Mouse (Mus musculus) layer of hippocampus, adult 8-10 months (tissue): ENCODE results near the gene Zdhhc23. TPM values are rescaled to one million over a fixed set of nuclear protein-coding genes. Genes with fewer than 3 reads are reported as not detected.

Experiments used
- DNase-seq, 2 experiments: peaks; one replicate each; pipeline ENCODE4 v3.0.0; 2022; ENCODE audit warnings: low spot score in 2 of 2
- total RNA-seq, 4 experiments: library from RNA; stranded (reverse); gene quantifications; 2 replicates each; pipeline ENCODE4 v1.2.4; 2022

Zdhhc23 gene
- total RNA-seq, 4 experiments from 2014 or later = 43.1 to 51.1 (median 48.6) TPM

DNA sequence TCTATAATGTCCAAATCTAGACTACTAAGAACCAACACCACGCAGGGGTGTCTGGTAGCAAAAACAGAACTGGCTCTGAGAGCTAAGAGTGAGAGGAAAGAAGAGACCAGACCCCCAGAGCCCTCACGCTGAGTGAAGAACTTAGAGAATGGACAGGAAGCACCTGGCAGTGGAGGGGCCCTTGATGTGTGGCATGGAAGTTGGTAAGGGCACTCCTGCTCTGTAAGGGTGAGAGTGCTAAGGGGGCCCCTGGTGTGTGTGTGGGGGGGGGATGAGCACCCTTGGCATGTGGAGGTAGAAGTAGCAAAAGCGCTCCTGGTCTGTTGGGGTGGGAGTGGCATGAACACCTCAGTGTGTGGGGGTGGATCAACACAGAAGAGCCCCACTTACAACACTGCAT, 9.2 kb downstream of the Zdhhc23 start:
- DNase-seq = no peak

DNA sequence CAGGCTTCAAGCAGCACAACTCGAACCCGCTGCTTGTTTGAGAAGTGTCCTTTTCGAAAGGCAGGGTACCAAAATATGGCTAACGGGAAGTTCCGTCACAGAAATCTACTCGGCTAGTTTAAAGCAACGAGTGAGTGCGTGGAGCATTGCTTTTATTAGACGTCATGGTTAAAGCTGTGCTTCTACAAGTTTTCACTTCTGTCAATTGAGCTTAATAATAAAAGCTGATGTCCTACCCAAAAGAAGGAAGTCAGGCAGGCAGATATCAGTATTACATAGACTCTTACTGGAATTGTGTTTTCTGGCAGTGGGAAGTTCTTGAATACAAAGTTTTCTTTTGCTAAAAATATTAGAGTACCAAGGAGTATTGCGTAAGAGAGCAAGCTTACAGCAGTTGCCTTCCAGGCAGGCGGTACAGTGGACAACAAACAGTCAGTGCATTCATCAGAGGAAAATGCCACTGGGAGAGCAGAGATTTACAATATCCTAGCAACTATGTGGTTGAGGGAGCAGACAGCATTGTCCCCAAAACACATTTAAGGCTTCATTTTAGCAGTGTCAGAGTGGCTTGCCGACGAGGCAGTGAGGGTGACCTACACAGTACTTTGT, 13.7 kb downstream of the Zdhhc23 start:
- DNase-seq = no peak

DNA sequence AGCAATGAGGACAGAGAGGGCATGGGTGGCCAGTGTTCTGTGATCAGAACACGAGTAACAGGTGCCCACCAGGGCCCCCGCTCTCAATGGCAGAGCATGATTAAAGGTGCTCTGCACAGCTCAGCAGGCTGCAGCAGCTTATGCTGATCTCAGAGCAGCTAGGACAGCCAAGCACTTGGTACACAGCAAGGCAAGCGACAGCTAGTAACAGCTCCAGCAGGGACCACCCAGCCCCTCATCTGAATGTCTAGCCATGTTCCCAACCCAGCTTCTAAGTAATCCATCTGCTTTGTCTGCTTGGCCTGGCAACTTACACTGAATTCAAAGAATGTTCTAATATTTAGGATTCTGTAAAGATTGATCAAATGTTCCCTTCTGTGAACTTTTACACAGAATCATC, 15.8 kb downstream of the Zdhhc23 start:
- DNase-seq = no peak

DNA sequence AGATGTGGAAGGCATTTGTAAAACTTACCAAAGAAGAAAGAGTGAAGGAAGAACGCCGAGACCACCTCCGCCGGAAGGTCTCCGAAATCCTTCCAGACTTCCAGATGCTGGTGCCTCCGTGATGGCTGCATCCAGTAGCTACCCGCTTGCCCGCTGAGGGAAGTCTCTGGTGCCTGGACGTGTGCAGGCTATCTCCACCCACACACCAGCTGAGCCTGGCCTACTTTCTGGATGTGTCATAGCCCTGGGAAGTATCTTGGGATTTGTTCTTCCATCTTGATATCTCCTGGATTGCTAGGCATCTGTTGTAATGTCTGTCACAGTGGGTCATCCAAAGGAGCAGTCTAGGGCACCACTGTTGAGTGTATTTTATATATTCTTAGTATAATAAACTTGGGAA, 16.3 kb downstream of the Zdhhc23 start:
- no peak for DNase-seq

DNA sequence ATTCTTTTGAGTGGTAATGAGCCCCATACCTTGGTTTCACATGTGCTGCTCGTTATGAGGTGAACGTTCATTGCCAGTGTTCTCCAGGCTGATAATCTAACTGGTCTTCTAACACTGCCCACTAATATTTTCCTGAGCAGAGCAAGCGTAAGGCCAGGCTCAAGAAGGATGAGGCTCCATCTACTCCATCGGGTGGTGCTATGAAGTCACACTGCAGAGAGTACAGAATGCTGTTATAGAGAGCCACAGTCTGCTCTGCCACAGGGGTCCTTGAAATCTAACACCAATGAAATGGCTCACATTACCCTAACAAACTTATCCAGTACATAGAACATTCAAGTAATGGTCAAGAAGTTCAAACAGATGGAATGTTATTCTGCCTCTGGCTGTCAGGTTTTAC, 21.6 kb downstream of the Zdhhc23 start:
- no peak for DNase-seq

DNA sequence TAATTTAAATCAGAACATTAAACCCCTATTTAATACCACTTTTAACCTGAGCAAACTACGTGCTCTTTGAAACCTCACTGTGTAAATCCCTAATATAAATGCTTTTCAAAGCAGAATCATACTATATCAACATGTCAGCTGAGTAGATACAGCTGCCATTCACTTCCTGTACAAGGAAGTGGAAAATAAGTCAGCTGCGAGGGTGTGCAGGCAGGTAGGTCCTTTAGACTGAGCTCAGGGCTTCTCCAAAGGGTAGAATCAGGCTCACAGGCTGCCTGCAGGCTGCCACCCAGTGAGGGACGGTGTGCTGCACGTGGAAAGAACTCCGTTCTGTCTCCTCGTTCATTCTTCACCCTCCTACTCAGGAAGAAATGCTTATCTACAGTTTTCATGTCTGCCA, 24.7 kb downstream of the Zdhhc23 start:
- no peak for DNase-seq

DNA sequence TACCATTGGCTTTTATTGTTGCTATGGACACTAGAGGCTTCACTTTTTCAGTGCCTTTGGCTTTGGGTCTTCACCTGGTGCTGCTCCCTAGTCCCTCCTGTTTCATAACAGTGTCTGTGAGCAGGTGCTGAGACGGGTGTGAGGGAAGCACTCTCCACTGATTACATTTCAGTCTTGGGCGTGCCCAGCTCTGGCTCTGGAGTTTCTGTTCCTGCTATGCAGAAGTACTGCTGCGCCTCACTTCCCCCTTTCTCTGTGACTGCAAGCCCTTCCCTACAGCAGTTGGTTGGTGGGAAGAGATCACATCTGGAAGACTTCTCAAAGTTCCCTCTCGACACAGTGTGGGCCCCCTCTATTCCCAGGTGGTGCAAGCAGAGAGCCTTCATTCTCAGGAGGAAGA, 28.0 kb downstream of the Zdhhc23 start:
- DNase-seq = no peak

DNA sequence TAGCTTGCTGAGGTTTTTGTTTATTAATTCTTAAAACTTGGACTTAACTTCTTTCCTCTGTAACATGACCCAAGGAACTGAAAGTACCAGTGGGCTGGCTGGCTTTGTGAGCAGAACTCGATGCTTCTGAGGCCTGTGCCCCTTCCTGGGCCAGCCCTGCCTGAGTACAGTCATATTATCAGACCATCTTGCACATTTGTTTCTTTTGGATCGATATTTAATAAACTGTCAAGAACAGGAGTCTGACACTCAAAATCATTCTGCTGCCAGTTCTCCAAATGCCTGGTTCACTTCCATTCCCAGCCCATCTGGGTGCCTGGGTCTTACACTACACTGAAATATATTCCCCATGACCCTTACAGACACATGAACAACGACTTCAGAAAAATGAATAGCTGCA, 33.7 kb downstream of the Zdhhc23 start:
- no peak for DNase-seq

DNA sequence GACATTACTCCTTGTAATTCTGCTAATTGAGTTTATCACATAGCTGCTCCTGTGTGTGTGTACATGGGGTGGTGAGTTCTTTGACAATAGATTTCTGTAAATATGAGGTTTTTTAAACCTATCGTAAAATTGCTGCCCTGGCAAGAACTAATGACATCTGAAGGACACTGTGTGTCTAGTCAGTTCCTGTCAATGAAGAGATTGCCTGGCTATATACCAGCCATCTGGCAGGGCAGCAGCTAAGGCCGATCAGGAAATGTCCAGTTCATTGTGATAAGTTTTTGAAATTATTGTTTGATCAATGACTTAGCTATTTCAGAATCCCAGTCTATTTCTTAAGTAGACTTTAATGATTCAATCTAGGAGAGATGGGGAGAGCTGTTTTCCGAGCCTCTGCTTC, 34.2 kb downstream of the Zdhhc23 start:
- DNase-seq = no peak

DNA sequence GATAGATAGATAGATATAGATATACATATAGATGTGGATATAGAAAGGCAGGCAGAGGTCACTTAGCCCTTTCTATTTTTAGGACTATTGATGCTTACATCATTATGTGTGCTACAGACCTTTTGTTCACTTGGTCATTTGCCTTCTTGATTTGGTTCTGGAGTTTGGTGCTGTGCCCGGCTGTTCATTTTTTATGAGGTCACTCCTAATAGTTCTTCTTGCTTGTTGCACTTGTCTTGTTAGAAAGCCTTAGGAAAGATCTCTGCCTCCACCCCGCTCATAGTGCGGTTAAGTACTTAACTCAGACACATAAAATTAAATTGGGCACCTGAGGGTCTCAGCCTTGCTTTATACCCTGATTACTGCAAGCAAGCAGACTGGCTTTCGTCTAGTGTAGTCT, 38.7 kb downstream of the Zdhhc23 start:
- no peak for DNase-seq

DNA sequence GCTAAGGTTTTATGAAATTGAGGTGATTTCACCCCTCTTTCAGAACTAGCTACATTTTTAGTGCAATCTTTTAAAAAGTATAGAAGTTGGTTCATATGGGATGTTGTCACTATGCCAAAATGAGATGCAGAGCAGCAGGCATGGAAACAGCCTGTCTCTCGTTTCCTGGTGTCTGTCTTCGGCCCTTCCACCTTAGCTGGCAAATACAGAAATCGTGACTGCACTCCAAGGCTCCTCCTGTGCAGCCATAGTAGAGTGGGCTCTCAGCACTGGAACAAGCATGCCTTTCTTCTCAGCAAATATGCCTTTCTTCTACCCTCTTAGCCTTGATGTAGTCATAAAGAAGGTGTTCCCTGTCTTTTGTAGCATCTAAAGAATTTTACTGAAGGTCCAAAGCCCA, 43.7 kb downstream of the Zdhhc23 start:
- DNase-seq = no peak

DNA sequence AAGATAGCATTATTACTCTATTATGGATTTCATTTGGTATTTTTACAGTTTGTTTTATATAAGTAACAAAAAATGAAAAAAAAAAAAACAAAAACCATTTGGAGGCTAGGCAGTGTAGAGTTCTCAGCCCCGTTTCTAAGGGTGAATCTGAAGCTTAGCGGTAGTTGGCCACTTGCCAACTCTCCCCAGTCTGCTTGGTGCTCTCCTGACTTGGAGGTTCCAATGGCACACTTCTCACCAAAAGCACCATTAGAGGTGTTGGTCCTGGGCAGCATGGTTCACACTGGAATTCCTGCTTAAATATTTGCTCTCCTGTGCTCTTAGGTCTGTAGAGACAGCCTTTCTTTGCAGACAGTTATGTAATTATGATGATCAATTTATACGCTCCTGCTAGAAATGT, 44.2 kb downstream of the Zdhhc23 start:
- DNase-seq = no peak

DNA sequence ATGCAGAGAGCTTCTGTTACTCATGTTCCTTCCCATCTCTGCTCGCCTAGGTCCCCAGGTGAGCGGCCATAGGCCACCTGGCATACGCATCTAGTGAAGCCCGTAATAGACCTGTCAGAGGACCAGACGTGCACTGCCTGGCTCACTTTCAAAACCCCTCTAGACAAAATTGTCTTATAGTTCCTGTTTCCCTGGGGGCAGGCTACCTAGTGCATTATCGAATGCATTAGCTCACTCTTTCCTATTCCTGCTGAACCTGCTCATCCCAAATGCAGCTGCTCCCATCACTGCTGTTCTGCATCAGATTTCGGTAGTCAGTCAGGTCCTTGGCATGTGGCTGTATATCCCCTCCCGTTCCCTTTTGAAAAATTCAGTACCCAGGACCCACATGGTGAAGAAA, 44.7 kb downstream of the Zdhhc23 start:
- no peak for DNase-seq

DNA sequence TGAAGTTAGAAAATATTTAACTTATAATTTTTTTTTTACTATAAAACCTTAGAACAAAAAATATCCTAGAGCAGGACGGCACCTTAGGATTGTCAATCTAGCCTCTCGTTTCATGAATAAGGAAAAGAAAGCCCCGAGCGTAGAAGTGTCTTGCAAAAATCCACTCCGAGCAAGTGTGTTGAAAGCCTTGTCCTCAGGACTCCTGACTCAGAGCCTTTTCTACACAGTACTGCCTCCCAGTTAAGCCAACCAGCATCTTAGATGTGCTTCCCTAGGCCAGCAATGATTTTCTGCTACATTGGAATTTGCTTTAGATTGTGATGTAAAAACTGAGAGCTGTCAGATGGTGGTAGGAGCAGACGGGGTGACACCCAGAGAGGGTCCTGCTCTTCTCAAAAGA, 46.5 kb downstream of the Zdhhc23 start:
- DNase-seq = no peak

DNA sequence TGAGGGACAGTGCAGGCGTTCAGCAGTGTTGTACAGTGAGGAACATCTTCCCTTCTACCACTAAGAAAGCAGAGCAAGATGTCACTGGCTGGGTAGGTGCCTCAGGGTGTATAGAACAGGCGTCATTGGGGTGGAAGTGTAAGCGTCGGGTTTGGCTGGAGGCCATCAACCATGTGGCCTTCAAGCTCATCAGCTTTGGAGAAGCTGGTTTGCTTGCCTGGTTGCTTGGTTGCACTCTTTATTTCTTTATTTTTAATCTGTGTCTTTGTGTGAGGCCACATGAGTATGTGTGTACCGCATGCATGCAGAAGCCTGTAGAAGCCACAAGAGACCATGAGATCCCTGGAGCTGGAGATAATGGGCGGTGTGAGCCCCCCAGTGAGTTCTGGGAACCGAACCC, 47.3 kb downstream of the Zdhhc23 start:
- no peak for DNase-seq

DNA sequence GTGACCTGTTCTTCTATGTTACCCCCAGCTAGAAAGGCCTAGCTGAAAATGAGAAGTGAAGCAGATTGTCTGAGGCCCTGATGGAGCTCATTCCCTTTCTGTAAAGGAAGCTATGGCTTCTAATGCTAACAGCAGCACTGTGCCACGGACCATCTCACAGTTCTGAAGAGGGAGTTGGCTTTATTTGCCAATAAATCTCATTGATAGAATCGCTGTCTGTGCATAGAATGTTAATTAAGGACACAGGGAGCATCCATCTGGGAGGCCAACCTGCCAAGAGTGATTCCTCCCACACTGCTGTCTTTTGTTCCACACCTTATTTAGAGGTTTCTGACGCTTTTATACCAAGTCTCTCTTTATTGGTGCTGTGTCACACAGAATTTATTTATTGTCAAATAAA, 48.1 kb downstream of the Zdhhc23 start:
- DNase-seq = no peak

DNA sequence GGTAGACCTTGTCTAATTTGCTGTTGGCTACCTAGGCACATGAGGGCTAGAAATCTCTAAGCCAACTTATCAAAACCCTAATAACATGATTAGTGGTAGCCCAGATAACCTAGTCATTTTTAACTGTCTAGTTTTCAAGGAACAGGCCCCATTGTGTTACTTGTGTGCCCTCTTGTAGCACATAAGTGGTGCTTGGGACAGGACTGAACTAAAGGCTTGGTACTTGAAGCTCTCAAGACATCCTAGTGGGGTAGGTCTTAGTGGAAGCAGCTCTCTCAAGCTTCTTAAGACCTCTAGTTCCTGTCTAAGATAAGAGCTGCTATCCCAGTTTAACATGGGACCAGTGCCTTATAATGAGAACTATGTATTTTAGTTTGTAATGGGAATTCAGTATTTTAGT, 49.0 kb downstream of the Zdhhc23 start:
- no peak for DNase-seq

DNA sequence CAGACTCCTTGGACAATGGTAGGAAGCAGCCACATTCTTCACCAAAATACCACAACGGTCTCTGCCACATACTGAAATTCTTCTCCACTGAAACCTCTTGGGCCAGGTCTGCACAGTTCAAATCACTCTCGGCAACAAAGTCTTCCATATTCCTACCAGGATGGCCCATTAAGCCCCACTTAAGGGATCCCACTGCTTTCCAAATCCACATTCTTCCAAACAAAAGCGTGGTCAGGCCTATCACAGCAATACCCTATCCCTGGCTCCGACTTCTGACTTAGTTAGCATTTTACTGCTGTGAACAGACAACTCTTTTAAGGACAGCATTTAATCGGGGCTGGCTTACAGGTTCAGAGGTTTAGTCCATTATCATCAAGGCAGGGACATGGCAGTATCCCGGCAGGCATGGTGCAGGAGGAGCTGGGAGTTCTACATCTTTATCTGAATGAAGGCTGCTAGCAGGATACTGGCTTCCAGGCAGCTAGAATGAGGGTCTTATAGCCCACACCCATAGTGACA, 53.2 kb downstream of the Zdhhc23 start, which contains the start of gene Qtrt2:
Gene Qtrt2 (minus strand): TSS at position 469 of the 519 bp plus-strand sequence.
- no peak for DNase-seq

DNA sequence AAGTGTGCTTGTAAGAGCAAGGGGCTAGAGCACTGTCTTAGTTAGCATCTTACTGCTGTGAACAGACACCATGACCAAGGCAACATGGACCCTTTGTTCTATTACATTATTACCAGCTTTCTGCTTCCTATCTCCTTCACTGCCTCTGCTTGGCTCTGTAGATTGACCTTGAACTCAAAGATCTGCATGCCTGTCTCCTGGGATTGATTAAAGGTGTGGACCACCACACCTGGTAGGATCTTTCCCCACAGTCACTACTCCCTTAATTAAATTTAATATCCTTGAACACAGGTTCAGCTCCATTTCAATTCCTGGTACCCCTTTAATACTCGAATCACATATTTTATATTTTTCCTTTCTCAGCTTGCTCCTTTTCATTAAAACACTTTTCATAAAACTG, 53.7 kb downstream of the Zdhhc23 start:
- DNase-seq = no peak

DNA sequence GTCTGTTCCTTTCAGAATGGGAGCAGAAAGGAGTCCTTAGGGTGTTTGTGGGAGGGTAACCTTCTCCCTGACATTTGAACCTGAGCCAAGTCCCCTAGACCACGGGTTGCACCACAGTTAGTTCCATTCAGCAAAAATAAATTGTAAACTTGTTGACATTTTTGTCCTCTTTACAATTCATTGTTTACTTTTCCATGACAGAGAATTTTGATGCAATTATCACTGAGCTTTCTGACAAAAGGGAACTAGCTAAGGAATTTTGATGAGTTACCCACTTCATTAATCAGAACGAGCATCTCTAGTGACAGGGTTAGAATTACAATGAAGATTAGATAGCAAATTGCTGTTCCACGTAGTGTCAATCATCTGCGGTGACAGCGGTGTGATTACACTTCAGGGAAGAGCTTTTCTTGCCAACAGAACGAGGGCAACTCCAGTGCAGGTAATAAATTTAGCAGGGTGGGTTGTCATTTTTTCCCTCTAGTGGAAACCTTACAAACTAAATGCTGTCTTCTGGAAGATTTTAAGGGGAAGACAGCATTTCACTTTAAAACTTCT, 54.5 kb downstream of the Zdhhc23 start:
- no peak for DNase-seq

DNA sequence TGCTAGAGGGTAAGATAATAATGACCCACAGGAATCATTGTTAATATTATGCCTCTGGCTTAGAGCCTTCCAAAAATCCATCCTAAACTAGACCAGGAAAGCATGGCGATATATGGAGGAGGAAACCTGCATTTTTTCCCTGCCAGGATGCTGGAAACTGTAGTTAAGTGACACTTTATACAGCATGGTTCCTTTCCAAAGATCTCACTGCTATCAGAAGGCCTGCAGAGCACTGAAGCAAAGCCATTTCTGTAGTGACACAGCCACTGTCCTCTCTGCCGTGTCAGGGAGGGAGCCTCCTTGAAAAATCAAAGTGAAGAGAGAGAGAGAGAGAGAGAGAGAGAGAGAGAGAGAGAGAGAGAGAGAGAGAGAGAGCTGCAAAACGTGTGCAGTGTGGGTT, 57.0 kb downstream of the Zdhhc23 start:
- DNase-seq = no peak

DNA sequence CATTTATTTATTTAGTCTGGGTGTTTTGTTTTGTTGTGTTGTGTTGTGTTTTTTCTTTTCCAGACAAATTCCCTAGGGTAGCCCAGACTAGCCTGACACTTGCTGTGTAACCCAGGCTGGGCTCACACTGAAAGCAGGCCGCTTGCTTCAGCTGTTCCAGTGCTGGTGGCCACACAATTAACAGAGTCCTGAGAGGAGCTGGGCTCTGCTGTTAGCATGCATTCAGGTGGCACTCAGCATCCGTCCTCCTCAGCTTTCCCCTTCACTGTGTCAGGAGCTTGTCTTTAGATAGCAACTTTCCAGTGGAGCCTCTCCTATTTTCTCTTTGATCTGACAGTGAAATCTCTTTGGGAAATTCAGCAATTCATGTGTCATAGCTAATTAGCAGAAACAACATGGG, 57.6 kb downstream of the Zdhhc23 start:
- DNase-seq = no peak

DNA sequence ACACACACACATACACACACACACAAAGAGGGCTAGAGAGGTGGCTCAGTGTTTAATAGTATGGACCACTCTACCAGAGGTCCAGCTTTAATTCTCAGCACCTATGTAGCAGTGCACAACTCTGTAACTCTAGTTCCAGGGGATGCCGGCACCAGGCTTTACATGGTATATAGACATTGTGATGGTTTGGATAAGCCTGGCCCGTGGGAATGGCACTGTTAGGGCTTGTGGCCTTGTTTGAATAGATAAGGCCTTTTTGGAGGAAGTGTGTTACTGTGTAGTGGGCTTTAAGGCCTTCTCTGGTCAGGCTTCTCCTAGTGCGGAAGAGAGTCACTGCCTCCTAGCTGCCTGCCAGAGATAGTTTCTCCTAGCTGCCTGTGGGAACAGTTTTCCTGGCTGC, 60.7 kb downstream of the Zdhhc23 start:
- no peak for DNase-seq
